Mouse (Mus musculus) right cerebral cortex, postnatal 14 days (tissue): Measurements from ENCODE around the gene Gm49322.
A peak's percentile ranks its signal among the peaks of the same experiment; 100 is the strongest.

Experiments
- DNase-seq: peaks from one replicate; pipeline ENCODE4 v3.0.0; 2022

Gene Gm49322

DNA sequence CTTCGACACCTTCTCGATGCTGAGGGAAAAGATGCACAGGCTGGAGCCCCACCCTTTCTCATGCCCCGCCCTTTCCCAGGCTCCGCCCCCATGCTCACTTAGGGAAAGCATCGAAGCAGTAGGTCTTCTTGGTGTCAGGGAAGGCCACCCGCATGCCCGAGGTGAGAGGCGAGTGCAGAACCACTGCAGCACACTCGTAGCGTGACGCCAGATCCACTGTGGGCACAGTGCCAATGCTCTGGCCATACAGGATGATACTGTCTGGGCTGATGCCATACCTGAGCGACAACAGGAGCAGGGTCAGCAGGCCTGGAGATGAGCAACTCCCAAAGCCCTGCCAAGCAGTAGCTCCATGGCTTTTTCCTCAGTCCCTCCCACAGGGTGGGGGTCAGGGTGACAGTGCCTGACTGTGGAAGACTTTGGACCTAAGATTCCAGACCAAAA is 21.8 kb upstream of the Gm49322 start:
- DNase-seq, result no peak

DNA sequence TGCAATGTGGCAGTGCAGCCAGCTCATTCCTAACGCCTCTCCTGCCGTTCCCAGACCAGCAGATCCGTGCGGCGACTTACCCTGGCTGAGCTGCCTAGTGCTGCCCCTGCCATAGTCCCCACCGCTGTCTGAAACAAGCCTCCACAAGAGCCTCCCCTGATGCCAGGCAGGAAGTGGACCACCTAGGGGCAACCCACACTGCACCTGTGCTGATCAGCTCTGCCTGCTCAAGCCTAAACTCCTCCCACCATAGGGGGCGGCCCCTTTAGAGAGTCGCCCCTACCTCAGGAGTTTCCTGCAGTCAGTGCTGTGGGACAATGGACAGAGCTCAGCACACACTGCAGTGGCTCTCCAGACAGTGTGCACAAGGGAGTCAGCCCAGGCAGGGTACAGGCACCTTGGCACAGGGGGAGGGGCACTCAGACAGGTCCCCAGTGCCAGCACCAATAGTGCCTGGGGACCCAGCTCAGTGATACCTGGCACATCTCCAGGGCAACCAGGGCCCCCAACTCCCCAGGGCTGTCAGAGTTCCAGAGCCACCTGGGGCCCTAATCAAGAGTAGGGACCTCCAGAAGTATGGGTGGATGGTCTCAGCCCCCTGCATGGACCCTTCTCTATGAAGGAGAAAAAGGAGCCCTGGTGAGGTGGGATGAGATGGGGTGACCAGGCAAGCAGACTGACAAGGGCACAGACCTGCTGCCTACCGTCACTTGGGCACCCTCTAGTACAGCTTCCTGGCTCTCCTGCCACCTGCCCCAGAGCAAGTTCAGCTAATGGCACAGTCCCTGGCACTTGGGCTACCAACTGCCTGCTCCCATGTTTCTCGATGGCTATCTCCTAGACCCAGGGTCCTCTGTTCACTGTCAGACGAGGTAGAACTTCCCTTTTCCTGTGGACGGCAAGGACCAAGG is 20.9 kb upstream of the Gm49322 start:
- no peak for DNase-seq

DNA sequence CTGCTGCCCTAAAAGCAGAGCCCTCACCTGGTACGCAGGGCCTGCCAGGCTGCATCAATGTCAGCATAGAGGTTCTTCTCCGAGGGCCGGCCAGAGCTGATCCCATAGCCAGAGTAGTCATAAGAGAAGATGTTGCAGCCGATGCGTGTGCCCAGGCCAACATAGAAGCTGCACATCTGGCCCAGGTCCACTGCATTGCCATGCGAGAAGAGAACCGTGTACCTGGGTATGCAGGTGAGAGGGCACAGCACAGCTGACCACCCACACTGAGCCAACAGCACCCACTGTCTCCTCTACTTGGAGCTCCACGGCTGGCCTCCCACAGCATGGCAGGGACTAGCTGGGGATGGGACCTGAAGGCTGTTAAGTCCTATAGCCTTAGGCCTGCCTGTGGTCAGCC is 20.2 kb upstream of the Gm49322 start:
- no peak for DNase-seq

DNA sequence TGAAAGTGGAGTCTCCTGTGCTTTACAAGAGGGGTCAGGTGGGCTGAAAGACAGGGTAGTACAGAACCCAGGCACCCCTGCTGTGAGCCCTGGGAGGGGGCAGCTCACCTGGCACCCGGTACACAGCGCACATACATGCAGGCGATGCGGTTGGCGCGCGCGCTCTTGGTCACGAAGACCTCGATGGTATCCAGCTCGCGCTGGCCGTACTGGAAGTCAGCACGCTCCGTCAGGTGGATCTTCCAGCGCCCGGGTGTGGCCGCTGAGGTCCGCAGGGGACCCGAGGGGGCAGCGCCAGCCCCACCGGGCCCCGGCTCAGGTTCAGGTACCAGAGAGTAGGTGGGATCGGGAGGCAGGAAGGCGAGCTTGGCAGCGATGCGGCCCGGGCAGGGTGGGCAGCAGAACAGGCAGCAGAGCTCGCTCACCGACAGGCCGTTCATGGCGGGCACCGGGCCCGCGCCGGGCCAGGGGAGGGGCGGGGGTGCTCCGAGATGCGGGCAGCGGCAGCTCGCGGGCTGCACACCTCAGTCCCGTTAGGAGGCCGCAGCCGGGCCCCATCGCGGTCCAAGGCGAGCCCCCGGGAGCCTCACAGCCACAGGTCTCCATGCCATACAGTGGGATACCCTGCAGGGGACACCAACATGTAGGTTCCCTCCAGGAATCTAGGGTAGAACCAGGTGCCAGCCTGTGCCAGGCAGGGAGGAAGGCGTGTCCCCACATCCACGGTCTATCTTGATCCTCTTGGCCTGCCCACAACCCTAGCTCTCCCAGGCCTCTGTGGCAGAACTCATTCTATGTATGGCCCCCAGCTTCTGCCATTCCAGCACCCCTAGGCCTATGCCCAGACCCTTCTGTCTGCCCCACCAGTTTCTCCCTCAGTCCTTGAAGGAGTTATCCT is 19.2 kb upstream of the Gm49322 start:
- DNase-seq, result no peak

DNA sequence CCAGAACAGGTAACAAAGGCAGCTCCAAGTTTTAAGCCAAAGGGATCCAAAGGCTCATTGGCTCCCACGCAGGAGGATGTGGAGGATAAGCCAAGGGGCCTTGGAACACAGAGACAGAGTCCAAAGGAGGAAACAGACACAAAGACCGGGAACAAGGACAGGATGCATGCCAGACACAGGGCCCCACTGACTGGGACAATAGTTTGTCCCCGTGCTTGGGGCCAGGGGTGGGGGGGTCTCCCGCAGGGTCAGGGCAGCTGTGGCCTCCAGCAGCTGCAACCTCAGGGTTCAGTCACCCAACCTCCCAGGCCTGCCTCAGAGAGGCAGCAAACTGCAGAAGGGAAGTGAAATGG is 18.5 kb upstream of the Gm49322 start:
- no peak for DNase-seq

DNA sequence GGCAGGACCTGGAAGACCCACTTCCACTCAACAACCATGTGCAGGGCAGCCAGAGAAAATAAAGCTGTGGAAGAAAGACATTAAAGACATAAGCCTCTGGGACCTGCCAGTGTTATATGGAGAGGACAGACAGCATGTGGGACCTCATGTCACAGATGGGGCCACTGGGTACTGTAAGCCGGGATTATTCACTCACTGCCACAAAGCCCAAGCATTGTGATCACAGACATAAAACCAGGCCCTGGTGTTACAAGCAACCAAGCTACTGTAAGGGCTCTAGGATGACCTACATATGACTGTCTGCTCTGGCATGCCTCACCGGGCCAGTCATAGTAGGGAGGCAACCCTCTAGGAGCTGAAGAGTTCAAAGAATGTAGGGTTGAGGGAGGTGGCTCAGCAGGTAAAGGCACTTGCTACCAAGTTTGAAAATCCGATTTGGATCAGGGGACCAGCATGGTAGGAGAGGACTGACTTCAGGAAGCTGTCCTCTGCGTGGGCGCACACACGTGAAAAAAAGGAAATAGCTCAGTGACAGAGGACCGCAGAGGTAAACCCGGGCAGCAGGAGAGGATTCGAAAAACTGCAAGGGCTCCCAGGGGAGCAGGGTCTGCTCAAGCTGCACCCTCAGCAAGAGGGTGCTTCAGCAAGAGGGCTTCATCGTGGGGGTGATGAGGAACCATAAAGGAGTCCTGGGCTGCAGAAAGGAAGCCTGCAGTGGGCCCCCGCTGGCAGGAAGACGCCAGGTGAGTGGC is 16.5 kb upstream of the Gm49322 start:
- no peak for DNase-seq

DNA sequence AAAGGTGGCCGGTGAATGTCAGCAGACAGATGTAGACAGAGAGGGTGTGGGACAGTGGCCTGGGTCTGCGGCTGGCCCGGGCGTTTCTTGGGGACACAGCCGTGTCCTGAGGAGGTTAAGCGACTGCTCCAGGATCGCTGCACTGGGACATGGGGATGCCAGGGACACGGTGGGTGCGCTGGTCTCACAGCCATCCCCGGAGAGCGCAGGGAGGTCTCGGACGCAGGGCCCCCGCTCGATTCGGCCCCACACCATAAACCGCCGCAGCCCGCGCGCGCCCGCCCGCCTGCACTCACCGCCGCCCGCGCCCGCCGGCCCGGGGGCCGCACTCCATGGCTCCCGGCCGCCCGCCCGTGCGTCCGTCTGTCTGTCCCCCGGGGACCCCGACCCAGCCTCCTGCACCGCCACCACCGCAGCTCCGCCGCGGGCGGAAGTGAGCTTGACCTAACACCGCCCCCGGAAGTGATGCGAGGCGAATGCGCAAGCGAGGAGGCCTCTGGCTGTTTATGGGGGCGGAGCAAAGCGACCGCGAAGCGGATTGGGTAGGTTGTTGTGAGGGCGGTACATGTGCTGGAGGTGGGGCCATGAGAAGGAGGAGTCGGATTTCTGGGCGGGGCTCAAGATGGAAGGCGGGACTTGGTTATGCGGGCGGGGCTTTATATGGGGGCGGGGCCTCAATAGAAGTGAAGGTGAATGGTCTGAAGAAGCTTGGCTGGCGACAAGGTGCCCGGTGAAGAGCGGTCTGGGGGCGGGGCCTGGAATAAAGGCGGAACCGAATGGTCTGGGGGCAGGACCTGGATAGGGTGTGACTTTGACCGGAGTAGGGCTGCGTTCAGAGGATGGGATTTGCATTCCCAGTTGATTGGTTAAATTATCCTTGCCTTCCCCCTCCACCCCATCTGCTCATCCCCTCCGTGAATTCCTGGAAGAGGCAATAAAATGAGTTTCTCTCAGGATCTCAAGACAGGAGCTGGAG is 15.7 kb upstream of the Gm49322 start, which contains the start of gene Abhd17a:
Gene Abhd17a (minus strand): TSS at position 463 of the 976 bp plus-strand sequence.
- DNase-seq, result peak; percentile 93

DNA sequence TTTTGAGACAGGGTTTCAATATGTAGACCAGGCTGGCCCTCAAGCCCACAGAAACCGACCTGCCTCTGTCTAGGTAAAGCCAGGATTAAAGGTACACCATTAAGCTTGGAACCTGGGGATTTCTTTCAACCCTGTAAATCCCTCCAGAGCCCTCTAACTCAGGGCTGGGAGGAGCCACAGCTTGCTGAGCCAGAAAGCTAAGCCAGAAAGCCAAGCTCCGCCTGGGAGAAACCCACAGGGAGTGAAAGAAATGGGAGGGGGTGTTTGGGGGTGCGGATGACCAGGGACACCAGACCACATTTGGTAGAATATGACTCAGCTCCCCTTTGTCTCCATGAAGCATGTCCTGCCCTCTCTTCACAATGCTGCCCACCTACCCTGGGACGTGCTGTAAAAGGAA is 9.5 kb upstream of the Gm49322 start:
- no peak for DNase-seq

DNA sequence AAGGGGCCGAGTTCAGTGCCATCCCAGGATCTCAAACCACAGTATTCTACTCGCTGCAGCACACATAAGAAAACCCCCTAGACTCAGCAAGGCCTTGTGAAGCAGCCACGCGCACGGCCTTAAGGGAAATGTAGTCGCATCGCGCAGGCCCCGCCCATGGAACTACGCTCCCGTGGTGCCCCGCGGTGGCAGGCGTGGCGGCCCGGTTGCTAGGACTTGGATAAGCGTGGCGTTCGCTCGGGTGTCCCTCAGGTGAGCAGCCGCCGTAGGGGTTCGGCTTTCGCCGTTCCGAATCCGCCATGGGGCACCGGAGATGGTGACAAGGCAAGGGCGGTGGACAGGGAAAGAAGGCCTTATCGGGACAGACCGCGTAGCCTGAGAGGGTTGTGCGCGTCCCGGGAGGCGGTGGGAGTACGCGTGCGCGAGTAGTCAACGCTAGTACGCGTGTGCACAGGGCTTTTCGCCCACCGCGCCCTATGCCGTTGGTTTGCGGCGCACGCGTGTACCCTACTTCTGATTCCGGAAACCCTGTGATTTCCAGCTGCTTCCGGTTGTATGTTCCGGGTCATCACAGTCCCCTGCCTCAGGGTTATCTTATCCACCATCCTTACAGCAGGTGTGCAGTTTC is 3.0 kb upstream of the Gm49322 start, which contains the start of the genes Scamp4 and Adat3:
Gene Scamp4 (plus strand): TSS at position 175 of the 628 bp plus-strand sequence.
Gene Adat3 (plus strand): TSS at position 183 of the 628 bp plus-strand sequence.
- peak; percentile 94 for DNase-seq

DNA sequence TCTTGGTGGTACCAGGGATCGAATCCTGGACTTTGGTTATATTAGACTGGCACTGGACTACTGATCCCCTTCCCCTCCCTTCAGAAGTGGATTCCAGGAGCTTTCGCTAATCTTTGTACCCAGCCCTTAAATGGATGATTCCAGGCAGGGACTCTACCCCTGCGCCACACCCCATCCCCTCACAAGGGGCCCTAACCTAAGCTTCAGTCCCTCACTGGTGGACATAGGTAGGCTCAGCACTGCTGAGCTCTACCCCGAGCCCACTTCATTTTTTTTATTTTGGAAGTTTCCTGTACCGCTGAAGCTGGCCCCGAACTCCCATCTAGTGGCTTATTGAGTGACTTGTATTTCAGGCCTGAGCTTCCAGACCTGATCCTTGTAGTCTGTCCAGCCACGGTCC is 2.5 kb upstream of the Gm49322 start:
- no peak for DNase-seq

DNA sequence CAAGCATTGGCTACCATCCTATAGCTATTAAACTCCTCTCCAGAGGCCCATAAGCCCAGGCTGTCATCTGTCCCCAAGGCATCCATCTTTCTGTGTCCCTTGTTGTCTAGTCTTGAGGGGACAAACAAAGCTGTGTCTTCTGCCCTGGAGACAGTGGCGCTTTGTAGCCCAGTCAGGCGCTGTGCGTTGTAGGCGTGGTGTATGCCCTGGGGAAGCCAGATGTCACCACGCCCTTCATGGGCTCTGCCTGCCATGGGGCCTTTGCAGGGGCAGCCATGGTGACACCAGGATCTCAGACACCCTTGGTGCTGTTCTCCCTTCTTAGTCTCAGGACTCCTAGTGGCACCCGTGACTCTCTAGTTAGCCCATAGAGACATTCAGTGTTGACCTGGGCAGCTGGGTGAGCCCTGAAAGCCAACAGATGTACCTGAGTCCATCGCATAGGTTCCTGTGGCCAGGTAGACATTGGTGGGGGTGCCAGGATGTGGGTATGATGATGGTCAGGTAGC is 1.8 kb upstream of the Gm49322 start:
- DNase-seq, result no peak

DNA sequence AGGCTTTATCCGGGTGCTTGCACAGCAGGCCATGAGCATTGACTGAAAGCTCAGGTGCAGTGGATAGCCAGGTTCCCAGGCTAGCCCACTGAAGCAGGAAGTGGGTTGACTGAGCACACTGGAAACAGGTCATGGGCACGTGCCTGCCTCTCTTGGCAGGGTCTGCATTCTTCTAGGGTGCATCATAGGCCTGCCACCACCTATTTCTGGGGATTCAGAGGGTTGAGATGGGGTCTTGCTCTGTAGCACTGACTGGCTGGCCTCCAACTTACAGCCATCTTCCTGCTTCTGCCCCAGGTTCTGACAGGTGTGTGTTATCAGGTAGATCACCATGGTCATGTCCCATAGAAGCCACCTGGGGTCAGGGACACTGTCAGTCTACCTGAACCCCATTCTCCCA is 833 bp upstream of the Gm49322 start:
- DNase-seq, result no peak

DNA sequence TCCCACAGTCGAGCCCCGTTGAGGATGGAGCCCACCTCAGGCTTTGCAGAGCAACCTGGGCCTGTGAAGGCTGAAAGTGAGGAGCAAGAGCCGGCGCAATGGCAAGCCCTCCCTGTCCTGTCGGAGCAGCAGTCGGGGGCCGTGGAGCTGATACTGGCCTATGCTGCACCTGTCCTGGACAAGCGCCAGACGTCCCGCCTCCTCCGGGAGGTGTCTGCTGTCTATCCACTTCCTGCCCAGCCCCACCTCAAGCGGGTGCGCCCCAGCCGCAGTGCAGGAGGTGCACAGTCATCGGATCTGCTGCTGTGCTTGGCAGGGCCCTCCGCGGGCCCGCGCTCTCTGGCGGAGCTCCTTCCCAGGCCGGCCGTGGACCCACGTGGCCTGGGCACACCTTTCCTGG is 485 bp downstream of the Gm49322 start:
- no peak for DNase-seq

DNA sequence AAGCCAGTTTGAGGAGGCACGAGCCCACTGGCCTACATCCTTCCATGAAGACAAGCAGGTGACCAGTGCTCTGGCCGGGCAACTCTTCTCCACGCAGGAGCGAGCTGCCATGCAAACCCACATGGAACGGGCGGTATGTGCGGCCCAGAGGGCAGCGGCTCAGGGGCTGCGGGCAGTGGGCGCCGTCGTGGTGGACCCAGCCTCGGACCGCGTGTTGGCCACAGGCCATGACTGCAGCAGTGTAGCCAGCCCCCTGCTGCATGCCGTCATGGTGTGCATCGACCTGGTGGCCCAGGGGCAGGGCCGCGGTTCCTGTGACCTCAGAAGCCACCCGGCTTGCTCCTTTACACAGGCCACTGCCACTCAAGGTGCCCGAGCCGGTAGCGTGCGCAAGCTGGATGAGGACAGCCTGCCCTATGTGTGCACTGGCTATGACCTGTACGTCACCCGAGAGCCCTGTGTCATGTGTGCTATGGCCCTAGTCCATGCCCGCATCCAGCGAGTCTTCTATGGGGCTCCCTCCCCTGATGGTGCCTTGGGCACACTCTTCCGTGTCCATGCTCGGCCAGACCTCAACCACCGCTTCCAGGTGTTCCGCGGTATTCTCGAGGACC is 1.0 kb downstream of the Gm49322 start:
- DNase-seq, result no peak

DNA sequence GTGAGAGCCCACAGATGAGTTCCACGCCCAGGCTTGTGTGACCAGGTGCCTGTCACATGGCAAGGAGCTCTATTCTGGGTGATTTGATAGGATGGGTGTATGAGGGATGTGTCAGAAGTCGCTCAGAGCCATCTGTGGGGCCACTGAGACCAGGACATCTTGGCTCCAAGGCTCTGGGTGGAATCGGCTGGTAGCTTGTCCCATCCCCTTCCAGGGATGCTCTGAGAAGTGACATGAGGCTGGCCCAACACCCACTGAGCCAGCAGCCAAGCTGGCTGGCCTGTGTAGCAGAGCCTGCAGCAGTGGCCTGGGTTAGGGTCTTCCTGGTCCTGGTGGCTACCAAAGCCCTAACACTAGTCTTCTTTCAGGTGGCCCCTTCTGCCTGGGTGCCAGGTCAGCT is 2.6 kb downstream of the Gm49322 start:
- DNase-seq, result no peak

DNA sequence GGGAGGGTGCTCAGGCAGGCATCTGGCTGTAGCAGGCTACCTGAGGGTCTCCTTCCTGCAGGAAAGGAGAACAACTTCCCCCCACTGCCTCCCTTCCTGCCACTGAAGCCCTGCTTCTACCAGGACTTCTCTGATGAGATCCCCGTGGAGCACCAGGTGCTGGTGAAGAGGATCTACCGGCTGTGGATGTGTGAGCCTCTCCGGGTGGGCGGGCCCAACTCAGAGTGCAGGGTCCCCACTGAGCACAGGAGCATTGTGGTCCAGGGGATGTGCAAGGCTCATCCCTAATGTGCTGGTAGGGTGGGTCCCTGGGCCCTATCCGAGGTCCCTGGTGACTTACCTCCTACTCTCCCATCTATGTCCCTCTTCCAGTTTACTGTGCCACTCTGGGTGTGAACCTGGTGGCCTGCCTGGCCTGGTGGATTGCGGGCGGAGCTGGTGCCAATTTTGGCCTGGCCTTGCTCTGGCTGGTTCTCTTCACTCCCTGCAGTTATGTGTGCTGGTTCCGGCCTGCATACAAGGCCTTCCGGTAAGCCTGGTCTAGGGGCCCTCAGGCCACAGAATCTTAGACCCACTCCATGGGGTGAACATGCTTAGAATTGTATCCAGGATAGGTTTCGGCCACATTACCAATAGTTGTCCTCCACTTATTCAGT is 3.6 kb downstream of the Gm49322 start:
- no peak for DNase-seq

DNA sequence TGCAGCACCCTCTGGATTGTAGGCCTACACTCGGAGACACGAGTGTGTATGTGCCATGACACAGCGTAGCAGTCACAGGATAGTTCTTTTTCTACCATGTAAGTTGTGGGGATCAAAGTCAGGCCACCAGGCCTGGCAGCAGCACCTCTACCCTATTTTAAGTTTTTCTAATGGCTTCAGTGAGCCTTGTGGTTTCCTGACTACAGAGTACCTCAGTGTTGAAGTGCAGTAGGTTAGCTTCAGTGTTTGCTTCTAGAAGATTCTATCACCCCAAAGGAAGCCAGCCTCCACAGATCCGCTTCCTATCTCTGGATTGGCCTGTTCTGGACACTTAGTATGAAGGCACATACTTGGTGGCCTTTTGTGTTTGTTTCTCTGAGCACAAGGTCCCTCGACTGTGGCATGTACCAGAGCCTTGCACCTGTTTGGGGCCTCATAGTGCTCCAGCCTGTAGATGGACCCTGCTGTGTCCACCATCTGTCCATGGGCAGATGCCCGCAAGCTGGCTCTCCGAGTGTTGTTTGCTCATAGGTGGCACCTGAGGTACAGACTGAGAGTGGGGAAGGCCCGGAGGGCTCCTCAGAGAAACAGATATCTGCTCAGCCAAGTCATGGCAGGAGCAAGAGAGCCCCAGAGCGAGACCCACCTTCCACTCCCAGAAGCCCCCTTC is 4.4 kb downstream of the Gm49322 start:
- no peak for DNase-seq

DNA sequence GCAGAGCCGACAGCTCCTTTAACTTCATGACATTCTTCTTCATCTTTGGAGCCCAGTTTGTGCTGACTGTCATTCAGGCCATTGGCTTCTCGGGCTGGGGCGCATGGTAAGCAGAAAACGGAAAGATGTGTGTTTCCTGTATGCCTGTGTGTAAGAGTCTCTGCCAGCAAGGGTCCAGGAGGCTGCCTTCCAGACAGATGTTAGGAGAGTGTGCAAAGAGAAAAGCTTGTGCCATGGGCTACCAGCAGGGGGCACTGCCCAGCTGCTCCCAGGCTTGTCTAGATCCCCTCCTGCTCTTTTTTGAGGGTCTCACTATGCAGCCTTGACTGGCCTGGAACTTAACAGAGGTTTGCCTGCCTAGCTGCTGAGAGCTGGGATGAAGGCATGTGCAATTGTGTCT is 5.2 kb downstream of the Gm49322 start:
- peak; percentile 47 for DNase-seq

DNA sequence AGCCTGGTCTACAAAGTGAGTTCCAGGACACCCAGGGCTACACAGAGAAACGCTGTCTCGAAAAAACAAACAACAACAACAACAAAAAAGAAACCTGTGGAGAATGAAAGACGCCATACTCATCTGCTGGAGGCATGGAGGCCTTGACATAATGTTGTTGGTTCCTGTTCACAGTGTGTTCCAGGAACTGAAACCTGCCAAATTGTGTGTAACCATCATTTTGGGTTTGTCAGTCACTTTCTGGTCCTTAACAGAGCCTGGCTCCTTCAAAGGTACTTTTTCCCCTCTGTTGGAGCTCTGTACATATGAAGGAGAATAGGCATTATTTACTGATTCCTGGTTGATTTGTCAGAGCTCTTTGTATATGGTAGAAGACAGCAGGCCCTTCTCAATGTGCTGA is 6.1 kb downstream of the Gm49322 start:
- DNase-seq, result no peak
